Mouse (Mus musculus) neural tube, embryonic 13.5 days (tissue): ENCODE results near the gene Zwilch. TPM values are rescaled to one million over a fixed set of nuclear protein-coding genes. Genes with fewer than 3 reads are reported as not detected.

Experiments
- ATAC-seq: fragments of 200-750 bp; cut with Nextera tagmentation; 2 replicates; pipeline ENCODE4 v1.8.0; 2017; ENCODE audit warnings: low read depth, mild to moderate bottlenecking, moderate TSS enrichment, moderate library complexity
- H3K27ac ChIP-seq: fragments of 300-500 bp; sonication (generic); replicated peaks from 2 replicates; pipeline ENCODE4 v1.5.1; 2015; ENCODE audit warnings: moderate library complexity, mild to moderate bottlenecking, inconsistent platforms
- H3K27me3 ChIP-seq: fragments of 300-500 bp; sonication (generic); 2 replicates; pipeline ENCODE4 v1.6.1; 2015; ENCODE audit warnings: mild to moderate bottlenecking, inconsistent platforms
- H3K36me3 ChIP-seq: fragments of 300-500 bp; sonication (generic); 2 replicates; pipeline ENCODE4 v1.6.1; 2015; ENCODE audit warnings: mild to moderate bottlenecking, inconsistent platforms
- H3K4me1 ChIP-seq: fragments of 300-500 bp; sonication (generic); replicated peaks from 2 replicates; pipeline ENCODE4 v1.6.1; 2015; ENCODE audit warnings: inconsistent platforms
- H3K4me2 ChIP-seq: fragments of 300-500 bp; sonication (generic); 2 replicates; pipeline ENCODE4 v1.6.1; 2015; ENCODE audit warnings: inconsistent platforms, mild to moderate bottlenecking, moderate library complexity
- H3K4me3 ChIP-seq: fragments of 300-500 bp; sonication (generic); 2 replicates; pipeline ENCODE4 v1.5.1; 2015; ENCODE audit warnings: mild to moderate bottlenecking, inconsistent platforms
- H3K9ac ChIP-seq: fragments of 300-500 bp; sonication (generic); 2 replicates; pipeline ENCODE4 v1.6.1; 2015; ENCODE audit warnings: moderate library complexity, mild to moderate bottlenecking, inconsistent platforms
- H3K9me3 ChIP-seq: fragments of 300-500 bp; sonication (generic); 2 replicates; pipeline ENCODE4 v1.6.1; 2016; ENCODE audit warnings: inconsistent platforms
- WGBS: fragments of 180-500 bp; shearing (Covaris S2); methylation state at CpG from one replicate; pipeline ENCODE4 v1.1.7; 2015; 5-methylcytosine and 5-hydroxymethylcytosine counted together
- polyA plus RNA-seq: library from polyadenylated mRNA; unstranded; fragments of >200 nt; fragmentation: Nextera tagmentation; extraction: Ambion mirVana; gene quantifications from 2 replicates; pipeline ENCODE4 v1.2.1, GENCODE M21; 2015

The Zwilch gene
- 5.0 and 9.5 TPM in 2 replicates for polyA plus RNA-seq

GRCm38 (mm10) chr9:64172816-64173665 lies at the start of gene Zwilch, which contains the start of gene Rpl4:
TSS of gene Zwilch (minus strand) at chr9:64173104.
TSS of gene Rpl4 (plus strand) at chr9:64173375.
- under 1% methylated on average over 42 of the region's 42 CpGs for WGBS
- Histone ChIP-seq H3K4me3 (peak within 1 kb of the TSS; percentile 77), H3K9ac (peak within 1 kb of the TSS; percentile 84), H3K27ac (peak within 1 kb of the TSS; percentile 81), H3K4me1 (peaks cover 24% of the 10 kb centered on the region), H3K27me3 (no peaks in the 10 kb centered on the region), H3K9me3 (no peaks in the 10 kb centered on the region), H3K4me2 (peak within 1 kb of the TSS; percentile 94), H3K36me3 (peaks cover 34% of the 10 kb centered on the region)
- peak; percentile 93 for ATAC-seq

GRCm38 (mm10) chr9:64222098-64222497 lies 49.2 kb upstream of the Zwilch start:
- WGBS, result 53% methylated on average over 2 of the region's 2 CpGs

GRCm38 (mm10) chr9:64221480-64221879 lies 48.6 kb upstream of the Zwilch start:
- H3K9me3 ChIP-seq, result no peaks in the 10 kb centered on the region
- no peaks in the 10 kb centered on the region for H3K36me3 ChIP-seq
- H3K27ac ChIP-seq, result no peak overlapping the region
- no peaks in the 10 kb centered on the region for H3K27me3 ChIP-seq
- ATAC-seq, result no peak
- no peak overlapping the region for H3K4me3 ChIP-seq
- no peaks in the 10 kb centered on the region for H3K4me1 ChIP-seq
- no peak overlapping the region for H3K4me2 ChIP-seq
- WGBS, result 76% methylated on average over 4 of the region's 4 CpGs
- H3K9ac ChIP-seq, result no peak overlapping the region

More at GRCm38 (mm10) chr9:64222098-64222497, 49.2 kb upstream of the Zwilch start:
- no peak for ATAC-seq
- Histone ChIP-seq H3K4me1 (no peaks in the 10 kb centered on the region), H3K9me3 (no peaks in the 10 kb centered on the region), H3K4me2 (no peak overlapping the region), H3K27me3 (no peaks in the 10 kb centered on the region), H3K4me3 (no peak overlapping the region), H3K36me3 (no peaks in the 10 kb centered on the region), H3K27ac (no peak overlapping the region), H3K9ac (no peak overlapping the region)

GRCm38 (mm10) chr9:64220603-64221002 lies 47.7 kb upstream of the Zwilch start:
- H3K4me3 ChIP-seq, result no peak overlapping the region
- H3K4me1 ChIP-seq, result no peaks in the 10 kb centered on the region
- no peaks in the 10 kb centered on the region for H3K9me3 ChIP-seq
- H3K27ac ChIP-seq, result no peak overlapping the region
- no peak for ATAC-seq
- H3K27me3 ChIP-seq, result no peaks in the 10 kb centered on the region
- no peak overlapping the region for H3K4me2 ChIP-seq
- no peaks in the 10 kb centered on the region for H3K36me3 ChIP-seq
- no peak overlapping the region for H3K9ac ChIP-seq
- WGBS, result 44% methylated on average over 1 of the region's 1 CpGs

- no peaks in the 10 kb centered on the region for H3K36me3 ChIP-seq
- no peak overlapping the region for H3K4me2 ChIP-seq
- WGBS, result 83% methylated on average over 10 of the region's 10 CpGs
- no peaks in the 10 kb centered on the region for H3K4me1 ChIP-seq
- H3K4me3 ChIP-seq, result no peak overlapping the region
- H3K27me3 ChIP-seq, result no peaks in the 10 kb centered on the region
- no peak overlapping the region for H3K9ac ChIP-seq
- no peaks in the 10 kb centered on the region for H3K9me3 ChIP-seq
- no peak overlapping the region for H3K27ac ChIP-seq
- no peak for ATAC-seq
Measured at GRCm38 (mm10) chr9:64219772-64220420, 47.0 kb upstream of the Zwilch start.

GRCm38 (mm10) chr9:64219305-64219704 lies 46.4 kb upstream of the Zwilch start:
- H3K9me3 ChIP-seq, result no peaks in the 10 kb centered on the region
- H3K4me3 ChIP-seq, result no peak overlapping the region
- H3K27me3 ChIP-seq, result no peaks in the 10 kb centered on the region
- no peak for ATAC-seq
- WGBS, result 77% methylated on average over 1 of the region's 1 CpGs
- no peaks in the 10 kb centered on the region for H3K4me1 ChIP-seq
- no peak overlapping the region for H3K4me2 ChIP-seq
- H3K36me3 ChIP-seq, result no peaks in the 10 kb centered on the region
- H3K27ac ChIP-seq, result no peak overlapping the region
- H3K9ac ChIP-seq, result no peak overlapping the region

GRCm38 (mm10) chr9:64217887-64218286 lies 45.0 kb upstream of the Zwilch start:
- no peak for ATAC-seq
- no peaks in the 10 kb centered on the region for H3K36me3 ChIP-seq
- no peaks in the 10 kb centered on the region for H3K27me3 ChIP-seq
- H3K9ac ChIP-seq, result no peak overlapping the region
- H3K27ac ChIP-seq, result no peak overlapping the region
- no peak overlapping the region for H3K4me2 ChIP-seq
- no peaks in the 10 kb centered on the region for H3K4me1 ChIP-seq
- H3K9me3 ChIP-seq, result no peaks in the 10 kb centered on the region
- no peak overlapping the region for H3K4me3 ChIP-seq

- H3K27ac ChIP-seq, result no peak overlapping the region
- WGBS, result 95% methylated on average over 2 of the region's 2 CpGs
- H3K4me1 ChIP-seq, result no peaks in the 10 kb centered on the region
- H3K9me3 ChIP-seq, result no peaks in the 10 kb centered on the region
- no peak for ATAC-seq
- no peak overlapping the region for H3K4me3 ChIP-seq
- H3K36me3 ChIP-seq, result peaks cover 5% of the 10 kb centered on the region
- H3K9ac ChIP-seq, result no peak overlapping the region
- H3K27me3 ChIP-seq, result no peaks in the 10 kb centered on the region
- no peak overlapping the region for H3K4me2 ChIP-seq
Measured at GRCm38 (mm10) chr9:64216641-64217040, 43.7 kb upstream of the Zwilch start.

- H3K27me3 ChIP-seq, result no peaks in the 10 kb centered on the region
- 88% methylated on average over 4 of the region's 4 CpGs for WGBS
- no peak for ATAC-seq
- no peaks in the 10 kb centered on the region for H3K4me1 ChIP-seq
- peaks cover 9% of the 10 kb centered on the region for H3K36me3 ChIP-seq
- H3K9me3 ChIP-seq, result no peaks in the 10 kb centered on the region
- H3K4me2 ChIP-seq, result no peak overlapping the region
- H3K4me3 ChIP-seq, result no peak overlapping the region
- H3K27ac ChIP-seq, result no peak overlapping the region
- H3K9ac ChIP-seq, result no peak overlapping the region
Measured at GRCm38 (mm10) chr9:64216090-64216489, 43.2 kb upstream of the Zwilch start.

- no peak overlapping the region for H3K9ac ChIP-seq
- no peak overlapping the region for H3K27ac ChIP-seq
- ATAC-seq, result no peak
- H3K9me3 ChIP-seq, result no peaks in the 10 kb centered on the region
- WGBS, result 93% methylated on average over 17 of the region's 17 CpGs
- no peak overlapping the region for H3K4me3 ChIP-seq
- no peak overlapping the region for H3K4me2 ChIP-seq
- H3K4me1 ChIP-seq, result no peaks in the 10 kb centered on the region
- H3K27me3 ChIP-seq, result no peaks in the 10 kb centered on the region
- peaks cover 11% of the 10 kb centered on the region for H3K36me3 ChIP-seq
Measured at GRCm38 (mm10) chr9:64214452-64214851, 41.5 kb upstream of the Zwilch start.

GRCm38 (mm10) chr9:64207509-64208084 lies 34.7 kb upstream of the Zwilch start:
- no peaks in the 10 kb centered on the region for H3K4me1 ChIP-seq
- H3K4me3 ChIP-seq, result no peak overlapping the region
- no peak for ATAC-seq
- WGBS, result 82% methylated on average over 3 of the region's 3 CpGs
- no peak overlapping the region for H3K27ac ChIP-seq
- H3K9me3 ChIP-seq, result no peaks in the 10 kb centered on the region
- no peaks in the 10 kb centered on the region for H3K27me3 ChIP-seq
- H3K9ac ChIP-seq, result no peak overlapping the region
- H3K36me3 ChIP-seq, result peaks cover 41% of the 10 kb centered on the region
- no peak overlapping the region for H3K4me2 ChIP-seq

- ATAC-seq, result no peak
- H3K9me3 ChIP-seq, result no peaks in the 10 kb centered on the region
- no peak overlapping the region for H3K4me3 ChIP-seq
- no peaks in the 10 kb centered on the region for H3K27me3 ChIP-seq
- H3K9ac ChIP-seq, result no peak overlapping the region
- no peak overlapping the region for H3K27ac ChIP-seq
- H3K4me1 ChIP-seq, result no peaks in the 10 kb centered on the region
- H3K36me3 ChIP-seq, result peaks cover 39% of the 10 kb centered on the region
- no peak overlapping the region for H3K4me2 ChIP-seq
Measured at GRCm38 (mm10) chr9:64202866-64203265, 30.0 kb upstream of the Zwilch start.
